Mouse (Mus musculus): Measurements from ENCODE around the gene Arhgap19. TPM values are rescaled to one million over a fixed set of nuclear protein-coding genes. Genes with fewer than 3 reads are reported as not detected.
A peak's percentile ranks its signal among the peaks of the same experiment; 100 is the strongest.

Arhgap19 gene
- polyA plus RNA-seq, 1 experiment, result 0.49 TPM

- Histone ChIP-seq H3K27me3 (ENCODE audit: control insufficient read depth) (no peaks in the 10 kb centered on the region), H3K4me3 (replicated peaks) (peak overlapping the region; percentile 56), H3K36me3 (ENCODE audit: control insufficient read depth) (peaks cover 9% of the 10 kb centered on the region), H3K4me1 (ENCODE audit: control insufficient read depth) (peaks cover 95% of the 10 kb centered on the region), H3K9me3 (ENCODE audit: control insufficient read depth, low read length) (no peaks in the 10 kb centered on the region)
- TF ChIP-seq GATA1 (IDR thresholded peaks at IDR 0.05; ENCODE audit: low read length) (peak; percentile 72), TAL1 (IDR thresholded peaks at IDR 0.05; ENCODE audit: low read length) (no peak)
Measured at GRCm38 (mm10) chr19:41835407-41835806, 33.6 kb upstream of the Arhgap19 start.

- Histone ChIP-seq H3K4me1 (ENCODE audit: control insufficient read depth) (peaks cover 86% of the 10 kb centered on the region), H3K4me3 (replicated peaks) (peak overlapping the region; percentile 94), H3K36me3 (ENCODE audit: control insufficient read depth) (peaks cover 9% of the 10 kb centered on the region), H3K27me3 (ENCODE audit: control insufficient read depth) (no peaks in the 10 kb centered on the region), H3K9me3 (ENCODE audit: control insufficient read depth, low read length) (no peaks in the 10 kb centered on the region)
- TF ChIP-seq TAL1 (IDR thresholded peaks at IDR 0.05; ENCODE audit: low read length), result no peak
- TF ChIP-seq GATA1 (IDR thresholded peaks at IDR 0.05; ENCODE audit: low read length), result no peak
Measured at GRCm38 (mm10) chr19:41832501-41833201, 30.8 kb upstream of the Arhgap19 start.

- no peaks in the 10 kb centered on the region for H3K27me3 ChIP-seq (ENCODE audit: control insufficient read depth)
- TF ChIP-seq GATA1 (IDR thresholded peaks at IDR 0.05; ENCODE audit: low read length) (no peak), TAL1 (IDR thresholded peaks at IDR 0.05; ENCODE audit: low read length) (no peak)
Measured at GRCm38 (mm10) chr19:41831718-41832391, 30.0 kb upstream of the Arhgap19 start.

GRCm38 (mm10) chr19:41831101-41831570, 29.3 kb upstream of the Arhgap19 start:
- Histone ChIP-seq H3K9me3 (ENCODE audit: control insufficient read depth, low read length) (no peaks in the 10 kb centered on the region), H3K4me1 (ENCODE audit: control insufficient read depth) (peaks cover 71% of the 10 kb centered on the region), H3K36me3 (ENCODE audit: control insufficient read depth) (peaks cover 9% of the 10 kb centered on the region), H3K27me3 (ENCODE audit: control insufficient read depth) (no peaks in the 10 kb centered on the region), H3K4me3 (replicated peaks) (peak overlapping the region; percentile 94)
- no peak for TF ChIP-seq GATA1 (IDR thresholded peaks at IDR 0.05; ENCODE audit: low read length)
- TF ChIP-seq TAL1 (IDR thresholded peaks at IDR 0.05; ENCODE audit: low read length), result no peak

More at GRCm38 (mm10) chr19:41831718-41832391, 30.0 kb upstream of the Arhgap19 start:
- H3K4me3 ChIP-seq (replicated peaks), result peak overlapping the region; percentile 94
- H3K9me3 ChIP-seq (ENCODE audit: control insufficient read depth, low read length), result no peaks in the 10 kb centered on the region
- peaks cover 9% of the 10 kb centered on the region for H3K36me3 ChIP-seq (ENCODE audit: control insufficient read depth)
- peaks cover 78% of the 10 kb centered on the region for H3K4me1 ChIP-seq (ENCODE audit: control insufficient read depth)

- H3K9me3 ChIP-seq (ENCODE audit: control insufficient read depth, low read length), result no peaks in the 10 kb centered on the region
- H3K4me3 ChIP-seq (replicated peaks), result peak overlapping the region; percentile 94
- TF ChIP-seq TAL1 (IDR thresholded peaks at IDR 0.05; ENCODE audit: low read length), result no peak
- TF ChIP-seq GATA1 (IDR thresholded peaks at IDR 0.05; ENCODE audit: low read length), result no peak
- peaks cover 9% of the 10 kb centered on the region for H3K36me3 ChIP-seq (ENCODE audit: control insufficient read depth)
- H3K4me1 ChIP-seq (ENCODE audit: control insufficient read depth), result peaks cover 66% of the 10 kb centered on the region
- H3K27me3 ChIP-seq (ENCODE audit: control insufficient read depth), result no peaks in the 10 kb centered on the region
Measured at GRCm38 (mm10) chr19:41830106-41831031, 28.5 kb upstream of the Arhgap19 start.

GRCm38 (mm10) chr19:41829381-41830105, 27.7 kb upstream of the Arhgap19 start, which contains the start of gene Frat1:
Gene Frat1 (plus strand): TSS chr19:41829970.
- TF ChIP-seq GATA1 (IDR thresholded peaks at IDR 0.05; ENCODE audit: low read length) (no peak), TAL1 (IDR thresholded peaks at IDR 0.05; ENCODE audit: low read length) (no peak)
- H3K36me3 ChIP-seq (ENCODE audit: control insufficient read depth), result peaks cover 9% of the 10 kb centered on the region
- peaks cover 64% of the 10 kb centered on the region for H3K4me1 ChIP-seq (ENCODE audit: control insufficient read depth)
- H3K9me3 ChIP-seq (ENCODE audit: control insufficient read depth, low read length), result no peaks in the 10 kb centered on the region
- H3K4me3 ChIP-seq (replicated peaks), result peak within 1 kb of the TSS; percentile 94
- no peaks in the 10 kb centered on the region for H3K27me3 ChIP-seq (ENCODE audit: control insufficient read depth)

- Histone ChIP-seq H3K36me3 (ENCODE audit: control insufficient read depth) (peaks cover 9% of the 10 kb centered on the region), H3K9me3 (ENCODE audit: control insufficient read depth, low read length) (no peaks in the 10 kb centered on the region), H3K4me3 (replicated peaks) (peak overlapping the region; percentile 94), H3K27me3 (ENCODE audit: control insufficient read depth) (no peaks in the 10 kb centered on the region), H3K4me1 (ENCODE audit: control insufficient read depth) (peaks cover 64% of the 10 kb centered on the region)
- TF ChIP-seq GATA1 (IDR thresholded peaks at IDR 0.05; ENCODE audit: low read length) (no peak), TAL1 (IDR thresholded peaks at IDR 0.05; ENCODE audit: low read length) (no peak)
Measured at GRCm38 (mm10) chr19:41828941-41829340, 27.1 kb upstream of the Arhgap19 start.

- Histone ChIP-seq H3K4me1 (ENCODE audit: control insufficient read depth) (peaks cover 55% of the 10 kb centered on the region), H3K36me3 (ENCODE audit: control insufficient read depth) (no peaks in the 10 kb centered on the region; the same call in 1 of the 2 replicates), H3K4me3 (replicated peaks) (no peak overlapping the region), H3K27me3 (ENCODE audit: control insufficient read depth) (no peaks in the 10 kb centered on the region), H3K9me3 (ENCODE audit: control insufficient read depth, low read length) (no peaks in the 10 kb centered on the region)
- TF ChIP-seq GATA1 (IDR thresholded peaks at IDR 0.05; ENCODE audit: low read length) (no peak), TAL1 (IDR thresholded peaks at IDR 0.05; ENCODE audit: low read length) (no peak)
Measured at GRCm38 (mm10) chr19:41826529-41826928, 24.7 kb upstream of the Arhgap19 start.
